Mouse (Mus musculus): ENCODE measurements around the gene Zkscan16.

The Zkscan16 gene

DNA sequence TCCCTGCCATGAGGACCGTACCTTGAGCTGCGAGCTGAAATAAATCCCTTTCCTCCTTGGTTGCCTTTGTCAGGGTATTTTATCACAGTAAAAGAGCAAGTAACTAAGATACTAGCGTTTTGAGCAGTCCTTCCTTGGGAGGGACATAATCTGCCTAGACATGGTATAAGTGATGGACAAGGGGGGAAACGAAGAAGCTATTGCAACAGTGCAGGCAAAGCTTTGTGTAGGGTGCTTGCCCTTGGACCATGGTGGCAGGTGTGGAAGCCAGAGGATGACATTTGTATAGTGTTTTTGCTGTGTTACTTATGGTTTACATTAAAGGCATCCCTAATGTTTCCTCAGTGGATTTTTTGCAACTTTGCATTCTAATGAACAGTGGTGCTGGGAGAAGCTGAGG is 486 bp upstream of the Zkscan16 start:
- no peak for DNase-seq

DNA sequence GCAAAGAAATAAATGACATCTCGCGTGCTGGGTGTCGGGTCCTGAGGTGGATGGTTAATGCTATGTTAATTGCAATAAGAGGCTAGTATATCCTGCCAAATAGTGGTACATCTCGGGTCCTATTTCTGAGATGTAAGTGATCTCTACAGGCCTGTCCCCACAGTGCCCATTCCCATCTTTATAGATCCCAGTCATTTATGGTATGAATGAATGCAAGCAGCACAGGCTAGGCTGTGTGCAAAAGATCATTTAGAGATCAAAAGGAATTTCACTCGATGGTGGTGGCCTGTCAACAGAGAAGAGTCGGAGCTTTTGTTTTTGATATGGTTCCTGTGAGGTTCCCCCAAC is 752 bp downstream of the Zkscan16 start:
- no peak for DNase-seq

DNA sequence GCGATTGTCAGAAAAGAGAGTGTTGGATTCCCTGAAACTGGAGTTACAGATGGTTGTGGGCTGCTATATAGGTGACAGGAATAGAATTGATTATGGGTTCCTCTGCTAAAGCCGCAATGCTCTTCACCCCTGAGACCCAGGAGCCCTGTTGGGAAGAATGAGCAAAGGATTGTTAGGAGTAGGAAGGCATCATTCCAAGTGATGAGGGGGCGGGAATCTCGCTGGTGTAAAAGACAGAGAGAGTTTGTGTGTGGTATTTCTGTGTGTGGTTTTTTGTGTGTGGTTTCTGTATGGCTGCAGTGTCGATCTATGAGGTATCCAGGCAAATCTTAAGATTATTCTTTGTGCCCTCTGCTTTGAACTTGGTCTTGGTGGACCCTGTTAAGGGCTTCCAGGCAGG is 1.3 kb downstream of the Zkscan16 start:
- DNase-seq: no peak

DNA sequence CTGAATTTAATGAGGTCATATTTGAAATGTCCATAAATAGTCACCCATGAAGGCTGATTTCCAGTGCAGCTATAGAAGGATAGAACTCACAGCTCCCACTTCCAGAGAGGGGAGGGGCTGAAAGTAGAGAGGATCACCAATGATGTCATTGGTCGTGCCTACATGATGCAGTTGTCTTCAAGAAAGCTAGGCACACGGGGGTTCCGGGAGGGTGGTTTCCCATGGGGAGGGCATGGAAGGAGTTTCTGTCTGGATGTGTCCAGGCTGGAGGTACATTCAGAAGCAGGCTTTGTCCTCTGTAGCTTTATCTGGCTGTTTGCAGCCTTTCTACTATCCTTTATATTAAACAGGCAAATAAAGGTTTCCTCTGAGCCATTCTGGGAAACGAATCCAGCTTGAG is 5.0 kb downstream of the Zkscan16 start:
- no peak for DNase-seq

DNA sequence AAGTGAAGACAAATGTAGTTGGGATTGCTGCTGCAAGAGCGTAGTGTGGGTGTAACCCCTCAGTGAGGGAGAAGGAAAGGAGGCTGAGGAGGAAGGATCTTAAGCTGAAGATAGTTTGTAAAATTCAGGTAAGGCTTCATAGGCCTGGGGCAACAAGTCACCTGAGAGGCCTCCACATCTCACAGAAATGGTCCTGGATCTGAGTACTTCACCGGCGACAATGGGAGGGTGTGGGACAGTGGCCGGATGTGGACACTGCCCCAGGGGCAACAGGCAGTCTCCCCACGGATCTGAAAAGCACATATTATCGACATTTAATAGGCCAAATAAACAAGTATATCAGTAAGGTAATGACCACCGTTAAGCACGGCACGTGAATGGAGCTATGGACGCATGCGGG is 9.2 kb downstream of the Zkscan16 start:
- DNase-seq: no peak

DNA sequence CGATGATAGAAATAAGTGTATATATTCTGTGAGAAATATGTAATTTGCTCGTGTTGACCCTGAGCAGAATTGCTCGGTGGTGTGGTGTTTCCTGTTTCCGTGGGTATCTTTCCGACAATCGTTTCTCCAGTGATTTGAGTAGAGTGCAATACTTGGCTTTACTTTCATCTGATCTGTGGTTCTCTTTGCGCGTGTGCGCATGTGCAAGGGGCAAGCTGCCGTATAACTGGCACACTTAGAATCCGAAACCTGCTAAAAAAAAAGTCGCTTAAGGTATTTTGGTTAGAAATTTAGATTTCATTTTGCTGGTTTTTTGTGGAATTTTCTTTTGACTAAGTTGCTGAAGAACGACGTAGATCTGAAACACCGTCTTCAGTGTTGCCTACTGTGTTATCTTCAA is 18.3 kb downstream of the Zkscan16 start:
- DNase-seq: no peak

DNA sequence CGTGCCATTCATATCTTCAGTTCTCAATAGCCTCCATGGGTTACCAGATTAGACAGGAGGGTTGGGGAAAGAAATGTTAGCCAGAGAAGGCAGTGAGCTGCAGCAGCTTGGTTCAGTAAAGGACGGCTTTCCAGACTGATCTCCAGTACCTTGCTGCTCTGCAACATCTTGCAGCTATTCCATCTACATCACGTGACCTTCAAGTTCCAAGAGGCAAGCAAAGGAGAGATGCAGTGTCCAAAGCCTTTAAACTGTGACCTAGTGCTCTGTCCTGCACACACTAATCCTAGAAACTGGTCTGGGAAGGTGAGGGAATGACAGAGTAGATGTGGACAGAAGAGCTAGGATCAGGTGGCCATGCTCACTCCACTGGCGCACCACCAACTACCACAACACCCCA is 19.8 kb downstream of the Zkscan16 start:
- no peak for DNase-seq

DNA sequence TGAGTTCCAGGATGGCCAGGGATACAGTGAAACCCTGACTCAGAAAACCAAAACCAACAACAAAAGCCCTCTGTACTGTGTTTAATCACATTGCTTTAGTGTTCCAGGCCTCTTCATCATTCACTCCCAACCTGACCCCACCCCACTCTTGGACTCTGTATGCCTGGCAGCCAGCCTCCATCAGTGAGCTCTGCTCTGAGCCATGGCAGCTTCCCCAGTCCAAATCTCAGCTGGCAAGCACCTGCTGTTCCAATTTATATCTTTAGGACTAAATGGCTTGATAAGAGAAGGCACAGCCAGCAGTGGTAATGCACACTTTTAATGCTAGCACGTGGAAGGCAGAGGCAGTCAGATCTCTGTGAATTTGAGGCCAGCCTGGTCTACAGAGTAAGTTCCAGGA is 21.7 kb downstream of the Zkscan16 start:
- no peak for DNase-seq

DNA sequence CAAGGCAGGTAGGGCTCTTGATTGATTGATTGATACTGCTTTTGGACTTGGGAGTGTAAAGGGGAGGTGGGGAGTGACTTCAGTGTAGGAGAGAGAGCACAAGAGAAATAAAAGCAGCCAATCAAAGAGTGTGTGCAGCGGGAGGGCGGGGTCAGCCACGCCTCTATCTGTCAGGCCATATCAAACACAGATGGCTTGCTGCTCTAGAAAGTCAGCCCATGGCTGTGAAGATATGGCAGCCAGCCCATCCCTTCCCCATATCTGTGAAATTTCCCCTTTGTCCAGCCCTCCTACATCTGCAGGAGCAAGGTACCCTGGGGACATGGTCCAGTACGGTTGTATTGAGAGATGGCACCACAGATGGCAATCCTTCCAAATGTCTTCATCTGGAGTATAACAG is 27.2 kb downstream of the Zkscan16 start:
- DNase-seq: no peak

DNA sequence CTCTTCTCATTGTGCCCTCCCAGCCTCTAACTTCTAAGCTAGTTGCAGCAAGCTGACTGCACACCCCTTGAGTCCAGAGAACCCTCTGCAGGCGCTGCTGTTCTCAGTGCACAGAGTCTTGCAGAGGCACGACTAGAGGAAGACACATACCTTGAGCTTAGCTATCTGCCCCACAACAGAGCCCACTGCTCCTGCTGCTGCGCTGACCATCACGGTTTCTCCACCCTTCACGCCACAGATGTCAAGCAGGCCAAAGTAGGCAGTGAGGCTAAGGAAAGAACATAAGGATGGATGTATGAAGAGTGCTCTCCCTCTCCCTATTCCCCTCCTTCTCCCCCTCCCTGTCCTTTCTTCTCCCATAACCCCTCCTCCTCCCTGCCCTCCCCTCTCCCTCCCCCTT is 32.3 kb downstream of the Zkscan16 start:
- no peak for DNase-seq

DNA sequence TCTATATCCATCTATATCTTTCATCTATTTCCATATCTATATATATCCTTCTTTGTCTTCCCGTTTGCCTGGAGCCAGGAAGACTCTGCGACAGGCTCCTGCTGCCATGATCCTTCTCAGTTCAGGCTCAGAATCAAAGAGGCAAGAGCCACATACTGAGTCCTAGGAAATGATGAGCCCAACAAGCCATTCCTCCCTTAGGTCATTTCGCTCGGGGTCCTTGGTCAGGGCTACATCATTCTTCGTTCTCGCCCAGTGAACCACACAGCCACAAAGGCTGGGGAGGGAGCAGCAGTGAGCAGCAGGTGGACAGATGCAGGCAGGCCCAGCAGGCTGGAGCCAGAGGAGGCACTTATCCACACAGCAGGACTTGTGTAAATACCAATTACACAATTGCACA is 38.0 kb downstream of the Zkscan16 start:
- no peak for DNase-seq

DNA sequence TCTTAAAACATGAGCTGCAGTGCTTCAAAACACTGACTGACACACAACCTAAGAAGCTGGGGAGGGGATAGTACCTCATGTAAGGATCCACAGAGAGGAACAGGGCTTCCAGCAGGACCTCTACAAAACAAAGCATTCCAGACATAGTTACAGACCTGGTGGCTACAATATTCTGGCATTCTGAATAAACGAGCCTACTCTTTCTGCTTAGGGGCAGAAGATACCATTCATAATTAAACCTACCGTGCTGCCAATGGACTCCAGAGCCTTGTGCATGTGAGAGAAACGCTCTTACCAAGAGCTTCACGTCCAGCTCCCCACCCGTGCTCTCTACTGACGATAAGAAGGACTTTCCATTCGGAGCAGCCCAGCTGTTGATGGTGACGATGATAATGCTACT is 39.4 kb downstream of the Zkscan16 start:
- DNase-seq: no peak

DNA sequence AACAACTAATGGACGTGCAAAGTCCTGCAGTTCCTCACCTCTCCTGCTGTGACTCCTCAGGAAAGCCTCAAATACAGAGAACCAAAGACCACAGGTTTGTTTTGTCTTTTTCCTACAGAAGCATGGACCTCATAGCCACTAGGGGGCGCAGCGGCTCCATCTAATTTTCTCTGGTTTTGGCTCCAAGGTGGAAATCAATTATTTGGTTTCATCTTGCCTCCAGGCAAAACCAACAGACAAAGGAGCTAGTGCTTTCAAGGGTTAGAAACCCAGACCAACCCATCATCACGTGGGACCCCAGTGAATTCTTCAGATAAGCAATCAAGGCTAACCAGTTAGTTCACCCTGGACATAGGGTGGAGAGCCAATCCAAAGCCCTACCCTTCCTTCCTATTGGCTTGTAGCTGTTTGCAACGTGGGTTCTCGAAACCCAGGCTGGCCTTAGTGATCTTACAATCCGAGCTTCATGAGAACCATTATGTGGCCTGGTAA is 41.8 kb downstream of the Zkscan16 start:
- DNase-seq: peak; percentile 51

DNA sequence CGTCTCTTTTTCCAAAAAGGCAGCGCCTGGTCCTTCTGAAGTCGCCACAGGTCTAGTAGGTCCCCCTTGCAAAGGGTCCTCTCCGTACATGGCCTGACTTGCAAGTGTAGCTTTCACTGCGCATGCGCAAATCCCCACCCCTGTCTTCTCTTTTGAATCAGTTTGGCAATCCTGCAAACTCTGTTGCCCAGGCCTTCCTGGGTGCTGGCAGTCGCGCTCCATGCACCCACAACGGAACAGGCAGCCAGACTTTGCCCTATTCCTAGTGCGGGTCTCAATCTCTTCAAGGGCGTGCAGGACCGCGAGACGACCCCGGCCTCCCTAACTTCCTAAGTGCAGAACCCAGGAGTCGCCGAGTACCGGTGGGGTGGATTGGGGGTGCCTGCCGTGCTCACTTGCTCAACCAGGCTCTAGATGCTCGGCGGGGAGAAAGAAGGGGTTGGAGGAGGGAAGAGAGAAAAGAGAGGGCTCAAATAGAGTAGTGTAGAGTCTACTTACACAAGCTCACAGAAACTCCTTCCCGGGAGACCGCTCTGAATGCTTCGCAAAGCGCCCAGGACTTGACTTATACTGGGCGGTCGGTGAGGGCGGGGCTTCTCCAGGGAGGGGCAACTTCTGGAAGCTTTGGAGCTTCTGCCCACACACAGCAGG is 43.2 kb downstream of the Zkscan16 start, which contains the start of gene Ptgr1:
TSS of gene Ptgr1 (minus strand) at position 580 of the 651 bp plus-strand sequence.
- peak; percentile 58 for DNase-seq

DNA sequence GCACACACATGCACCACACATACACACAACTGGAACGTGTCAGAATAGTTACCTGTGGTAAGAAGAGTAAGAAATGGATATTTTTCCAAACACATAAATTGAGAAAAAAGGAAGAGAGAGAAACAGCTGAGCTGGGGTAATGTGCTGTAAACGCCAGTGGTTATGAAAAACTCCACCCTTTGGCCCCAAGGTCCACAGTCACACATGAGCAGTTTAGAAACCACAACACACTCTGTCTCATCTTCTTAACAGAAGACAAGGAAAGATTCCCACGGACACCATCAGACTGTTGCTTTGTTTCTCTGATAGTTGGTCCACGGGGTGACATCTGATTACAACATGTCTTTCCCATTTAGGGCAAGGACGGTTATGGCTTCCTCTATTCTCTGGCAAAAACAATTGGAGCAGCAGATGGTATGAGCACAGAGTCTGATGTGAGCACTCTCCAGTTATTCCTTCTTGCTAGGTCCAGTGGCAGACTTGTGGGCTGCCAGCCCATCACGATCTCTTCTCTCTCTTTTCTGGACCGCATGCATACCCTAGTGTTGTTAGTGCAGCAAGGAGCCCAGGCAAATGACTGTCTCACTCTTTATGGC is 46.0 kb downstream of the Zkscan16 start:
- no peak for DNase-seq

DNA sequence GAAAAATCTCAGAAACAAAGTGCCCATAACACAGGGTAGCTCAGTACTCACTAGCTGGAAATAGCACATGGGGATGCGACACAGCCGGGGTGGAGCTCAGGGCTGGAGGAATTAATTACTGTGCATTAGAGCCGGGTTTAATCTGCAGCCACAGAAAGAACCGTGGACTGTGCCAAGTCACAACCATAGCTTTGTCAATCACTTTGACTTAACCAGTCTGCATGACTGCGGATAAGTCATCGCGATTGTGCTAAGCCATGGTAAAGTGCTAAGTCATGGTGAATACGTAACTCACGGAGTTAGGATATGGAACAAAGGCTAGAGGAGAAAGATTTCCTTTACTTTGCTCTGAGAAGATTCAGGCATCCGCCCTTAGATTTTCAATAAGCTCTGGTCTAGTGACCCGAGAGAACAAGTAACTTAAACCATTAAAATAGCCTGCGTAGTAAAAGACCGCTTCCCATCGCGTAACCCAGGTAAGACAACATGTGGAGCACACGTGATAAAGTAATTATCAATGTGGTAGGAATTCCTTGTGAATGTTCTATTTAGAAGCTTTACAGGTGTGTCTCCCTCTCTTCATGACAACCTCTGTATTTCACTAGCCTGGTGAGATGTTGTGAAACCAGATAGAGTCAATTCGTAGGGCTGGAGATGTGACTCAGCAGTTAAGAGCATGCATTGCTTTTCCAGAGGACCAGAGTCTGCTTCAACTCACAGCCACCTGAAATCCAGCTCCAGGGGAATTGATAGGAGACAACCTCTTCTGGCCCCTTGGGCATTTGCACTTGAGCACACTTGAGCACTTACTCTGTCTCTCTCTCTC is 47.4 kb downstream of the Zkscan16 start:
- DNase-seq: no peak

DNA sequence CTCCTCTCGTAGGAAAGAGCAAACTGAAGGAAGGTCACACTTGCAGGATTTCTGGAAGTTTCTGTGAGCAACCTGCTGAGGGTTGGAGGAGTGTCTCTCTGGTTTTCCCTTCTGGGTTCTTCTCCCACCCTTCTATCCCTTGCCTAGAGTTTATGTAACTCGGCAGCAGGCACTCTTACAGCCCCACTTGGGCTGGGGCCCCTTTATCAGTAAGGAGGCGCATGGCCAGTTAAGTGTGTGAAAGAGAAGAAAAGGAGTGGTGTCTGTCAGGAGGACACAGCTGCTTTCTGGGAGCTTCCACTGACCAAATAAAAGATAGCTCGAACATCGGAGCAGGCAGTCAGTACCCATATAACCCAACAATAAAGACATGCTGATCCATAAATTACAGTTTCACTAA is 48.8 kb downstream of the Zkscan16 start:
- no peak for DNase-seq

DNA sequence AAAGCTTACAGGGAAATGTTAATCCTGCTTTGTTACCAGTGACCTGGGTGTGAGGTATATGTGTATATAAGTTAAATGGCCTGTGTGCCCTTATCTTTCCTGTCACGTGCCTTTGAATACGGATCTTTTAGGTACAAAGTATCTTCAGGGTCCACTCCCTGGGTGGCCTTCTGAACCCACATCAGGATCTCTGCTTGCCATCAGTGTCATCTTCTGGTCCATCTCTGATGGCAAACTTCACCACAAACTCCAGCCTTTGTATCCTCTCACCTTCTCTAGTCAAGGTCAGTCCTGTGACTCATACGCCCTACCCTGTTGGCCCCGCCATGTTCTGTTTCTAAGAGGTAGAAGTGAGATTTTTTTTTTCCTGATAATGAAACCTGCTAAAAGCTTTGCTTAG is 51.3 kb downstream of the Zkscan16 start, which contains the start of gene Dnajc25:
TSS of gene Dnajc25 (plus strand) at position 301 of the 400 bp plus-strand sequence.
- DNase-seq: no peak

DNA sequence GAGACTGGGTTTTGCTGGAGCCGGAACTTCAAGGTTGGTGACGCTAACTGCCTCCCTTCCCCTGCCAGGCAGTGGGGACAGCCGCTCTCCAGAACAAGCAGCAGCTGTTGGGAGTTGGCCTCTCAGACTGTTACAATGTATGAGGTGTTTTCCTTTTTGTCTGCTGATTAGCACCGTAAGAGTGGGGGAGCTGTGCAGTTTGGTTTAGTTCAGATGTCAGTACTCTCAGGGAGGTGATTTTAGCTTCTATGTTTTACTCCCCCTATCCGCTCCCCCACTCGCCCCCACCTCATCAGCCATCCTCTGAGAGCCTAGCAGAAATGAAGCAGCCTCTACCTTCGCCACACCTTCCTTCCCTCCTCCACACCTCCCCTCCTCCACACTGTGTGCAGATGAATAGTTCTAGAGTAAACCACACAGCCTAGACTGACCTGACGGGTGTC is 51.8 kb downstream of the Zkscan16 start:
- DNase-seq: no peak

DNA sequence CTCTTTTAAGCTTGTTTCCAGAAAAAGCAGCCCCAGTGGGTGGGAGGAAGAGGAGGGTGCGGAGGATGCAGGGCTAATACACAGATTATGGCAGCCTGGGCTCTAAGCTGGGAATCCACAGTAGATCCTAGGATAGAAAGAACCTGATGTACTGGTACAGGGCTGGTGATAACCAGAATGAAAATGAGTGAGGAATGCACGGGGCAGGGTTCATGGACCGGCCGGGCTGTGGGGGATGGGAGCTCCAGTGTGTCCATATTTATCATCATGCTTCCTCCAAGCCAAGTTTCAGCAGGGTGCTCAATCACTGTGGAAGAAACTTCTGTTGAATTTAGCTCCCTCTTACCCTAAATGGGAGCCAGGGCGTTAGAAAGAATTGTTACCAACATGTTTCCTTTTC is 53.7 kb downstream of the Zkscan16 start:
- no peak for DNase-seq

DNA sequence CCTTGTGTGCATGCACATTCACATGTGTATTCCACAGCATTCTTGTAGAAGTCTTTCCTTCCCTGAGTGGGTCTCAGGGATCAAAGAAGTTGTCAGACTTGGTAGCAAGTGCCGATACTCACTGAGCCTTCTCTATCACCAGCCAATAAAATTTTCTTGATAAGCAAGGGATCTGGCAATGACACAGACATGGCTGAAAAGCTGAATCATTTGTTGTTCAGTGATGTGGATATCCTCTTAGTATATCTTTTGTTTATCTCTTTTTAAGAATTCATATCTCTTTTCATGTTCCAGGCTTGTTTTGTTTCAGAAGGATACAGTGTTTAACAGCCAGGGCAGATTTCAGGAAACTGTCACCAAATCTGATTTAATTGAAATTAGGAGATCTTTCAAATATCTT is 55.3 kb downstream of the Zkscan16 start:
- no peak for DNase-seq

DNA sequence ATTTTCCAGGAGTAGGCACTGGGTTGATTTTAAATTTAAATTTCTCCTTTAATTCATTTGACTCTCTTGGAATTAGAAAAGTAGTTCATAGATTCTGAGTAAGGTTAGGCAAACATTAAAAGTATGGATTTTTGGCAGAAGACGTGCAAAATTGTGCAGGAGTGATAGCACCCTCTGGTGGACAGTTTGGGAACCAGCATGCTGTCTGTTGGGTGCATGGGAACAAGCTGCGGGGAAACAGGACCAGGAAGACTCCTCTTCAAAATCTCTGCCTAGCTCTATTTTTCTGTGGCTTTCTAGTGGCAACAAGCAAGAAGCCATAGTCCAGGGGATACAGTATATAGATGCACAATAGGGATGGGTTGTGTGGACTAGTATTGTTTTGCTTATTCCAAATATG is 56.3 kb downstream of the Zkscan16 start:
- DNase-seq: peak; percentile 54

DNA sequence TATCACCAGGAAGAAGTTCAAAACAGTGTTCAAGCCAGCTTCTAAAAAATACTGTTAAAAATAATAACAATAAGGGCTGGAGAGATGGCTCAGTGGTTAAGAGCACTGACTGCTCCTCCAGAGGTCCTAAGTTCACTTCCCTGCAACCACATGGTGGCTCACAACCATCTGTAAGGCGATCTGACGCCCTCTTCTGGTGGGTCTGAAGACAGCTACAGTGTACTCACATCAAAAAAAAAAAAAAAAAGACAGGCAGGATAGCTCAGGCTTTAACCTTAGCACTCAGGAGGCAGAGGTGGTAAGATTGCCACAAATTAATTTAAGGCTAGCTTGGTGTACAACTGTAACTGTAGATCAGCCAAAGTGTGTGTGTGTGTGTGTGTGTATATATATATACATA is 57.2 kb downstream of the Zkscan16 start:
- DNase-seq: no peak

All from cerebellum, adult 11 months (tissue).